8 mouse cellular contexts compared by ENCODE assay signal in genomic region chr11:58168167-58168915, GRCm38 (mm10). TPM values are rescaled to one million over a fixed set of nuclear protein-coding genes. Genes with fewer than 3 reads are reported as not detected.
DNase-seq lines count a peak whose midpoint lies in the region; ATAC-seq lines count a peak whose summit lies in the region.

Gene Gemin5 (minus strand): TSS chr11:58168539.

- peak; percentile 94 for DNase-seq in NIH3T3 (ENCODE audit: low read depth)
- DNase-seq in cerebellum, adult 9-11 months: peak; percentile 87
- peak; percentile 64 to 86 for DNase-seq in frontal cortex, adult 2 months (ENCODE audit: extremely low spot score in 1 of 2, low spot score in 1 of 2)
- peak; percentile 93 for DNase-seq in hindbrain, embryonic 11.5 days (ENCODE audit: low spot score)
- DNase-seq in layer of hippocampus, postnatal 14 days (ENCODE audit: low spot score in 2 of 2): peak; percentile 79 to 86
- DNase-seq in lung, postnatal 10 days: peak; percentile 88
- peak; percentile 84 for DNase-seq in ovary, postnatal 14 days (ENCODE audit: low spot score)
- DNase-seq in thymus, postnatal 10 days (ENCODE audit: low spot score in 2 of 2): peak; percentile 77 to 88

- WGBS in hindbrain, embryonic 11.5 days: 1% methylated on average over 67 of the region's 71 CpGs

- peak within 1 kb of the TSS; percentile 72 for H3K4me3 ChIP-seq in hindbrain, embryonic 11.5 days (ENCODE audit: low read depth, low read length)

- H3K4me2 ChIP-seq in hindbrain, embryonic 11.5 days (replicated peaks; ENCODE audit: low read depth, low read length): peak within 1 kb of the TSS; percentile 76

- no peak within 1 kb of the TSS for H3K27ac ChIP-seq in hindbrain, embryonic 11.5 days (ENCODE audit: low read depth, low read length)

- H3K9ac ChIP-seq in hindbrain, embryonic 11.5 days (ENCODE audit: low read depth, low read length): peak within 1 kb of the TSS; percentile 71

- peak; percentile 82 for ATAC-seq in hindbrain, embryonic 11.5 days (ENCODE audit: low FRiP score)

- H3K27me3 ChIP-seq in hindbrain, embryonic 11.5 days (ENCODE audit: control insufficient read depth, insufficient read depth, low read length): no peaks in the 10 kb centered on the region

- H3K36me3 ChIP-seq in hindbrain, embryonic 11.5 days (ENCODE audit: control insufficient read depth, insufficient read depth, low read length): peaks cover 3% of the 10 kb centered on the region; the same call in 1 of the 2 replicates

- no peaks in the 10 kb centered on the region for H3K9me3 ChIP-seq in hindbrain, embryonic 11.5 days (ENCODE audit: control insufficient read depth, low read length)

- no peaks in the 10 kb centered on the region; the same call in 1 of the 2 replicates for H3K4me1 ChIP-seq in hindbrain, embryonic 11.5 days (replicated peaks; ENCODE audit: control insufficient read depth, insufficient read depth, low read length)

RNA-seq across cellular contexts. Expression of gene Gemin5, which starts in this region (rescaled TPM):
- polyA plus RNA-seq in frontal cortex, adult 2 months (2012; rRNA removed): 8.3 and 9.5 TPM in 2 replicates
- polyA plus RNA-seq in hindbrain, embryonic 11.5 days (2014; fragmentation: Nextera tagmentation; extraction: Ambion mirVana): 21.0 and 32.0 TPM in 2 replicates
- 10 to 100 TPM; 17.7 to 20.3 TPM for total RNA-seq in layer of hippocampus, postnatal 14 days (2021)
